Mouse (Mus musculus): ENCODE results near the gene Scgb3a1. TPM values are rescaled to one million over a fixed set of nuclear protein-coding genes. Genes with fewer than 3 reads are reported as not detected.

Scgb3a1 gene
- not detected in 2 replicates for polyA plus RNA-seq (2014; fragmentation: Nextera tagmentation; extraction: Ambion mirVana)

DNA sequence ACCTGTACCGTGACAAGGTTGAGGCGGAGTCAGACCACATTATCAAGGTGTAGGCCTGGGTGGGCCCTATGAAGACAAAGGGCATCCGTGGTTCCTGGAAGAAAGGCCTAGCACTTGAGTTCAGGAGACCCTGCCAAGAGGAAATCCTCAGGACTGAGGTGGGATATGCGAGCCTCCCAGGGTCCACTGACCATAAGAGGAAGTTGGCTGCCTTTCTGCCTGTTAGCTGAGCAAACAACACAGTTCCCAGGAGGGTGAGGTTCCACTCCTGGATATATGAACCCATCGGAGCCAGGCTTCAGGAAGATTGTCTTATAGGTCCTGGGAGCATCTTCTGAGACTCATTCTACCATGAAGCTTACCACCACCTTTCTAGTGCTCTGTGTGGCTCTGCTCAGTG lies at the start of gene Scgb3a1:
Gene Scgb3a1 (plus strand): TSS at position 301 of the 400 bp plus-strand sequence.
- no peaks in the 10 kb centered on the region for H3K4me1 ChIP-seq (ENCODE audit: control insufficient read depth, insufficient read depth, low read length)
- 80% methylated on average over 5 of the region's 5 CpGs for WGBS
- no peak for ATAC-seq (replicated peaks; ENCODE audit: insufficient number of reproducible peaks, low FRiP score, low TSS enrichment, low read depth)

DNA sequence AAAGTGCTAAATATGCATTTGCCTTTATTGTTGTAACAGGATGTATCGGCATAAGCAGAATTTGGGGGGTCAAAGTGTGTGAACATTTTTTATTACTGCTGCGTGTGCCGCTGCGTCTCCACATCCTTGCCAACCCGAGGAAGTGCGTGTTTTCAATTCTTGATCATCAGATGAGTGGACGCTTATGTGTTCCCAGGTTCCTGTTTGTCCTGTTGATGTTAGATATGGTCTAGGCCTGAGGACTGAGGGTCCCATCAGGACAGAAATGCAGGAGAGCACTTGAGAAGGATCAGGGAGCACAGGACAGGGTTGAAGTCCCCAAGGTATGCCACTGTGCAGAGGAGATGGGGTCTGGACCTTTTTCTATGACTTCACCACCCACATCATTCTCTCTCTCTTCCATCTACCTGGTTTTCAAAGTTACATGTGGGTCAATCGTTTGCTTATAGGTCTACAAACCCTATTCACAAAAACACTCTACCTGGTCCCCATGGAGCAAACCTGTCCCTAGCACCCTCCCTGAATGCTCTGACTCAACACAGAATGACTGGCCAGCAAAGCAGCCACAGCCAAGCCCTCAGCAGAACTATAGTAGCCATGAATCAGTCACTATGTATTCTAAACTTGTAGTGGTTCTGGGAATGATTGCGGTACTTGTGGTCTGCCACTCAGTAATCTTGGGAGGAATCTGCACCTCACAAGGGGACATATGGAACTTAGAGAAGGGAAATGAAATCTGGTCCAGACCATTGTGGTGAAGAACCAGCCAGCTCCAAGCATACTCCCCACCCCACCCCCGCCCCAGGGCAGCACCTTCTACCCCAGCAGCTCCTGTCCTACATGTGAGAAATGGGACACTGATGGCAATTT lies 47.3 kb upstream of the Scgb3a1 start:
- Histone ChIP-seq H3K4me3 (ENCODE audit: low read depth, low read length) (no peak overlapping the region), H3K9ac (replicated peaks; ENCODE audit: low read length) (no peak overlapping the region), H3K4me1 (ENCODE audit: control insufficient read depth, insufficient read depth, low read length) (no peaks in the 10 kb centered on the region), H3K4me2 (ENCODE audit: low read depth, low read length) (no peak overlapping the region), H3K27me3 (ENCODE audit: control insufficient read depth, insufficient read depth, low read length) (no peaks in the 10 kb centered on the region), H3K27ac (replicated peaks; ENCODE audit: low read depth, low read length) (no peak overlapping the region), H3K36me3 (replicated peaks; ENCODE audit: control insufficient read depth, insufficient read depth, low read depth, low read length) (no peaks in the 10 kb centered on the region), H3K9me3 (replicated peaks; ENCODE audit: control insufficient read depth, low read length) (no peaks in the 10 kb centered on the region)
- no peak for ATAC-seq (replicated peaks; ENCODE audit: insufficient number of reproducible peaks, low FRiP score, low TSS enrichment, low read depth)
- no peak for DNase-seq (ENCODE audit: low spot score)
- 89% methylated on average over 10 of the region's 10 CpGs for WGBS

More for the DNA sequence above, at the start of gene Scgb3a1:
- H3K27ac ChIP-seq (replicated peaks; ENCODE audit: low read depth, low read length) = no peak within 1 kb of the TSS
- DNase-seq (ENCODE audit: low spot score) = no peak
- H3K9me3 ChIP-seq (replicated peaks; ENCODE audit: control insufficient read depth, low read length) = no peaks in the 10 kb centered on the region
- H3K27me3 ChIP-seq (ENCODE audit: control insufficient read depth, insufficient read depth, low read length) = no peaks in the 10 kb centered on the region
- H3K4me3 ChIP-seq (ENCODE audit: low read depth, low read length) = no peak within 1 kb of the TSS
- no peak within 1 kb of the TSS for H3K4me2 ChIP-seq (ENCODE audit: low read depth, low read length)
- peaks cover 2% of the 10 kb centered on the region; the same call in 1 of the 2 replicates for H3K36me3 ChIP-seq (replicated peaks; ENCODE audit: control insufficient read depth, insufficient read depth, low read depth, low read length)
- H3K9ac ChIP-seq (replicated peaks; ENCODE audit: low read length) = no peak within 1 kb of the TSS

DNA sequence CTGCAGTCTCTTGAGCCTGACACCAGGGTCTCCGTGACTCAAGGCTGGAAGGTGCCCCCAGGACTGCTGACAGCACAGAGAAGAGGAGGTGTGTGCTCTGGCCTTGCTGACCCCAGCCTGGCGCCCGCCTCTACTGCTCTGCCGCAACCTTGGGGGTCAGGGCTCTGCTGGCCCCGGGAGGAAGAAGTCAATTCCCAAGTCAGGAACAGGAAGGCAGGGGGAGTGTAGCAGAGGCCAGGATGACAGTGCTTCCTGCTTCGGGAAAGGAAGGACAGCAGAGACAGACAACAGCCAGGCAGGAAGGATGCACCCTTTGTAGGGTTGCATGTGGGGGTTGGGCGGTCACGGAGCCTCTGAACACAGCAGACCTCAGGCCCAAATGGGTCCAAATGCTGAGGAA lies 44.9 kb upstream of the Scgb3a1 start:
- Histone ChIP-seq H3K27ac (replicated peaks; ENCODE audit: low read depth, low read length) (no peak overlapping the region), H3K4me1 (ENCODE audit: control insufficient read depth, insufficient read depth, low read length) (no peaks in the 10 kb centered on the region), H3K27me3 (ENCODE audit: control insufficient read depth, insufficient read depth, low read length) (no peaks in the 10 kb centered on the region), H3K9me3 (replicated peaks; ENCODE audit: control insufficient read depth, low read length) (no peaks in the 10 kb centered on the region), H3K9ac (replicated peaks; ENCODE audit: low read length) (no peak overlapping the region), H3K4me3 (ENCODE audit: low read depth, low read length) (no peak overlapping the region), H3K4me2 (ENCODE audit: low read depth, low read length) (no peak overlapping the region), H3K36me3 (replicated peaks; ENCODE audit: control insufficient read depth, insufficient read depth, low read depth, low read length) (no peaks in the 10 kb centered on the region)
- WGBS = 65% methylated on average over 8 of the region's 8 CpGs
- ATAC-seq (replicated peaks; ENCODE audit: insufficient number of reproducible peaks, low FRiP score, low TSS enrichment, low read depth) (no peak), DNase-seq (ENCODE audit: low spot score) (no peak)

DNA sequence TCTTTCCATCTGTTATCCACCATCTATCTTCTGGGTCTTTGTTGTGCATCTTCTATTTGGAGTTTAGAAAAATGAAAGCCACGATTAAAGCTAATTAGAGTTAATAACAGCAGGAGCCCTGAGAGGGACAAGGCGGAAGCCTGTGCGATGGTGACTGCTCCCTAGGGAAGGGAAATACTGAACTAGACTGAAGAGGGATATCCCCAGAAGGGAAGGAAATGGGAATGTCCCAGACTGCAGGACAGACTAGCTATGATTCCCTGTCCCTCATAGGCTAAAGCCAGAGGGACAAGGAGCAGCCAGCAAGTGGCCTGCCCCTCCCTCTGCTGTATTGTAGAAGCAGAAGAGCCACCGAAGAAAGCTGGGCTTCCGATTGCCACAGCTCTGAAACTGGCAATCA lies 41.5 kb upstream of the Scgb3a1 start:
- no peaks in the 10 kb centered on the region for H3K27me3 ChIP-seq (ENCODE audit: control insufficient read depth, insufficient read depth, low read length)
- no peak overlapping the region for H3K4me2 ChIP-seq (ENCODE audit: low read depth, low read length)
- H3K36me3 ChIP-seq (replicated peaks; ENCODE audit: control insufficient read depth, insufficient read depth, low read depth, low read length) = no peaks in the 10 kb centered on the region
- H3K9ac ChIP-seq (replicated peaks; ENCODE audit: low read length) = no peak overlapping the region
- no peak overlapping the region for H3K4me3 ChIP-seq (ENCODE audit: low read depth, low read length)
- H3K4me1 ChIP-seq (ENCODE audit: control insufficient read depth, insufficient read depth, low read length) = no peaks in the 10 kb centered on the region
- H3K9me3 ChIP-seq (replicated peaks; ENCODE audit: control insufficient read depth, low read length) = no peaks in the 10 kb centered on the region
- WGBS = 85% methylated on average over 5 of the region's 5 CpGs
- DNase-seq (ENCODE audit: low spot score) (no peak), ATAC-seq (replicated peaks; ENCODE audit: insufficient number of reproducible peaks, low FRiP score, low TSS enrichment, low read depth) (no peak)
- no peak overlapping the region for H3K27ac ChIP-seq (replicated peaks; ENCODE audit: low read depth, low read length)

DNA sequence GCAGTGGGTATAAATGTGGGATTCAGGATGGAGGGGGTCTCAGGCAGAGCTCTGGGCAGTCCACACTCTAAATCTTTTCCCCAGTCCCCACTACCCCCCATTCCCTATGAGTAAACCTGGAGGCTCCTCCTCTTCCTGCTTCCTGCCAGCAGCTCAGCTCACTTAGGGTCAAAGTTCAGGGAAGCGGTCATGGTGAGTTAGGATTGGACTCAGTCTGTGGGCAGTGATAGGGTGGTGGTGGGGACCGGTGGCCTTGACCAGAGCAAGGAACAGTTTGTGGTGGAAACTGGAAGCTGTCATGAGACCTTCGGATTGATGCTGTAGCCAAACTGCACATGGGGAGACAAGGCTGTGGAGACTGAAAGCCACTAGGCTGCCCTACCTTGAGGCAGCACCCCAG lies 39.3 kb upstream of the Scgb3a1 start:
- H3K27ac ChIP-seq (replicated peaks; ENCODE audit: low read depth, low read length) = no peak overlapping the region
- no peak overlapping the region for H3K9ac ChIP-seq (replicated peaks; ENCODE audit: low read length)
- no peaks in the 10 kb centered on the region for H3K36me3 ChIP-seq (replicated peaks; ENCODE audit: control insufficient read depth, insufficient read depth, low read depth, low read length)
- H3K4me2 ChIP-seq (ENCODE audit: low read depth, low read length) = no peak overlapping the region
- no peak overlapping the region for H3K4me3 ChIP-seq (ENCODE audit: low read depth, low read length)
- 75% methylated on average over 3 of the region's 3 CpGs for WGBS
- ATAC-seq (replicated peaks; ENCODE audit: insufficient number of reproducible peaks, low FRiP score, low TSS enrichment, low read depth) (no peak), DNase-seq (ENCODE audit: low spot score) (no peak)
- no peaks in the 10 kb centered on the region for H3K27me3 ChIP-seq (ENCODE audit: control insufficient read depth, insufficient read depth, low read length)
- no peaks in the 10 kb centered on the region for H3K4me1 ChIP-seq (ENCODE audit: control insufficient read depth, insufficient read depth, low read length)
- no peaks in the 10 kb centered on the region for H3K9me3 ChIP-seq (replicated peaks; ENCODE audit: control insufficient read depth, low read length)

DNA sequence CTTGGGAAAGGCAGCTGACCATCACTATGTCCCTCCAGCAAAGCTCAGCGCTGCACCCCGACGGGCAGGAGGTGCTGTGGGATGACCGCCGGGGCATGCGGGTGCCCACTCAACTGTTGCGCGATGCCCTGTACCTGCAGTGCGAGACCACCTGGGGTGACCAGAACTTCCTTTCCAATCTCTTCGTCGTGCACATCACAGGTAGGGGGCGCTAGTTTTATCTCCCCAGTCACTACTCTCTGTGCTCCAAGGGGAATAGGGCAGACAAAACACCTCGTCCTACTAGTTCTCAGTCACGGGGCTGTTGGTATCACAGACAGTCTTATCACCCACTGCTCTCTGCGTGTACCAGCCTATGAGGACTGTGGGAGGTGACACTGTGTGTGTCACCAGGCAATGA lies 37.5 kb upstream of the Scgb3a1 start:
- no peak overlapping the region for H3K27ac ChIP-seq (replicated peaks; ENCODE audit: low read depth, low read length)
- no peaks in the 10 kb centered on the region for H3K36me3 ChIP-seq (replicated peaks; ENCODE audit: control insufficient read depth, insufficient read depth, low read depth, low read length)
- H3K27me3 ChIP-seq (ENCODE audit: control insufficient read depth, insufficient read depth, low read length) = no peaks in the 10 kb centered on the region
- no peaks in the 10 kb centered on the region for H3K4me1 ChIP-seq (ENCODE audit: control insufficient read depth, insufficient read depth, low read length)
- no peak overlapping the region for H3K9ac ChIP-seq (replicated peaks; ENCODE audit: low read length)
- no peak for ATAC-seq (replicated peaks; ENCODE audit: insufficient number of reproducible peaks, low FRiP score, low TSS enrichment, low read depth)
- H3K4me3 ChIP-seq (ENCODE audit: low read depth, low read length) = no peak overlapping the region
- 64% methylated on average over 15 of the region's 15 CpGs for WGBS
- H3K4me2 ChIP-seq (ENCODE audit: low read depth, low read length) = no peak overlapping the region
- no peaks in the 10 kb centered on the region for H3K9me3 ChIP-seq (replicated peaks; ENCODE audit: control insufficient read depth, low read length)
- DNase-seq (ENCODE audit: low spot score) = no peak

DNA sequence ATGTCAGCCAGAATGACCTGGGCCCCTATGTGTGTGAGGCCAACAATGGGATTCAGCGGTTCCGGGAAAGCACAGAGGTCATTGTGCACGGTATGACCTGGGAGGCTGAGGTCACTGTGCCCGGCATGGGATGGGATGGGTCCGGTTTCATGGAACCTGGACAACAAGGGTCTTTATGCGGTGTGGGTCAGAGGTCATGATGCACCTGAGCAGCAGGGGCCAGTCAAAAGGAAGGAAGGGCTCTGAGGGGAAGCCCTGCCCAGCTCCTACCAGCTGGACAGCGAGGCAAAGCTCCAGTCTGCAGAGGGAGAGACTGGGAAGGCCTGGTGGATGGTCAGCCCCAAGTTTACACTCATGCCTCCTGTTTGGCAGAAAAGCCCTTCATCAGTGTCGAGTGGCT lies 36.7 kb upstream of the Scgb3a1 start:
- DNase-seq (ENCODE audit: low spot score) (no peak), ATAC-seq (replicated peaks; ENCODE audit: insufficient number of reproducible peaks, low FRiP score, low TSS enrichment, low read depth) (no peak)
- H3K4me3 ChIP-seq (ENCODE audit: low read depth, low read length) = no peak overlapping the region
- H3K9ac ChIP-seq (replicated peaks; ENCODE audit: low read length) = no peak overlapping the region
- H3K27me3 ChIP-seq (ENCODE audit: control insufficient read depth, insufficient read depth, low read length) = no peaks in the 10 kb centered on the region
- no peaks in the 10 kb centered on the region for H3K36me3 ChIP-seq (replicated peaks; ENCODE audit: control insufficient read depth, insufficient read depth, low read depth, low read length)
- no peak overlapping the region for H3K27ac ChIP-seq (replicated peaks; ENCODE audit: low read depth, low read length)
- H3K4me1 ChIP-seq (ENCODE audit: control insufficient read depth, insufficient read depth, low read length) = no peaks in the 10 kb centered on the region
- H3K4me2 ChIP-seq (ENCODE audit: low read depth, low read length) = no peak overlapping the region
- H3K9me3 ChIP-seq (replicated peaks; ENCODE audit: control insufficient read depth, low read length) = no peaks in the 10 kb centered on the region
- 53% methylated on average over 8 of the region's 8 CpGs for WGBS

DNA sequence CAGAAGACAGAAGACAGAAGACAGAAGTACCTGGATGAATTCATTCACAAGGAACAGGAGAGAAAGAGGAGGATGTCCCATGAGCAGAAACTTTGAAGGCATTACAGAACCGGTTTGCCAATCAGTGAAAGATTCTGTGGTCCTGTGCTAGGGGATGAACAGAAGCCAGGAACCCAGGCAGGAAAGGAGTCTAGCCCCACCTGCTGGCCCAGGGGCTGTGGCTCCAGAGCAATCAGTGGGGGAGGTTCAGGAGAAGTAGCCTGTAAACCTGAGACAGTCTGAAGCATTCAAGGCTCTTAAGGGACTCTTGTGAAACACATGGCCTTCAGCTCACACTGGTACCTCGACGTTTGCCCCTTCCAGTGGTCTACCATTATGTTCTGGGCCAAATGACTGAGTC lies 32.3 kb upstream of the Scgb3a1 start:
- Histone ChIP-seq H3K9me3 (replicated peaks; ENCODE audit: control insufficient read depth, low read length) (no peaks in the 10 kb centered on the region), H3K4me3 (ENCODE audit: low read depth, low read length) (no peak overlapping the region), H3K4me2 (ENCODE audit: low read depth, low read length) (no peak overlapping the region), H3K27me3 (ENCODE audit: control insufficient read depth, insufficient read depth, low read length) (peaks cover 27% of the 10 kb centered on the region), H3K9ac (replicated peaks; ENCODE audit: low read length) (no peak overlapping the region), H3K36me3 (replicated peaks; ENCODE audit: control insufficient read depth, insufficient read depth, low read depth, low read length) (no peaks in the 10 kb centered on the region), H3K4me1 (ENCODE audit: control insufficient read depth, insufficient read depth, low read length) (no peaks in the 10 kb centered on the region), H3K27ac (replicated peaks; ENCODE audit: low read depth, low read length) (no peak overlapping the region)
- 39% methylated on average over 3 of the region's 3 CpGs for WGBS
- DNase-seq (ENCODE audit: low spot score) (no peak), ATAC-seq (replicated peaks; ENCODE audit: insufficient number of reproducible peaks, low FRiP score, low TSS enrichment, low read depth) (no peak)
